Mouse (Mus musculus) neural tube, embryonic 10.5 days (tissue): ENCODE data around the gene Gad2.

Experiments
- DNase-seq: peaks from one replicate; pipeline ENCODE4 v3.0.0-alpha.2; 2017; ENCODE audit warnings: low spot score; ENCODE audit errors: extremely low spot score

Gene Gad2

DNA sequence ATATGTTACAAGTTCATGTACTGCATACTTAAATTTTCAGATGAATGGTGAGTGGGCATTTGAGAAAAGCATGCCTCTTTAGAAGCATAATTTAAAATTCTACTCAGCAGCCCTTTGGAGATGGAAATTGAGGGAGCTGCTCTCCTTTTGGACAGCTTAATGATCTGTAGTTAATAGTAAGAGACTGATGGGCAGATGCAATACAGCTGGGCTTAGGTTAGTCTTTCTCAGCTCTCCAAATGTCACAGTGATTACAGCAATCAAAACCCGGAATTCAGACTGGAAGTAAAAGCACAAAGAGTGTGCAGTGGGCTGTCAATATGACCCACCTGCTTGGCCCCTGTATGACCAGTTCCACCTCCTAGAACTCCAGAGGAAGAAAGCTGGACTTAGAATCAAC is 24.1 kb downstream of the Gad2 start:
- no peak for DNase-seq

DNA sequence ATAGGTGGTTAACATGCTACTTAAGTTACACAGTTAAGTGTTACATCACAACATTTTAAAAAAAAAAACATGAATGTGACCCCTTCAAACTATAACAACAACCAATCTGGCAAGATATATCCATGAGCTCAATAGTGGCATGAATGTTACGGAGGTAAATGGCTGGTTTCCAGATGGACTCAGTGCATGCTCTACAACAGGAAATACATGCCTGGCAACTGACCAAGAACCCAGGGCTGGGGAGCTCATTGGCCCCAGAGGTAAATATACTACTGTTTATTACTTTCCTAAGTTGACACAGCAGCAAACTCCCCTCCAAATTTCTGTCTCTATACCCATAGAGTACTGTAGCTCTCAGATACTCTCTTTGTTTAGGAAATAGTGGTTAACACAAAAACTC is 26.4 kb downstream of the Gad2 start:
- DNase-seq, result no peak

- DNase-seq, result no peak
Measured at GRCm38 (mm10) chr2:22651826-22652225, 29.8 kb downstream of the Gad2 start.

DNA sequence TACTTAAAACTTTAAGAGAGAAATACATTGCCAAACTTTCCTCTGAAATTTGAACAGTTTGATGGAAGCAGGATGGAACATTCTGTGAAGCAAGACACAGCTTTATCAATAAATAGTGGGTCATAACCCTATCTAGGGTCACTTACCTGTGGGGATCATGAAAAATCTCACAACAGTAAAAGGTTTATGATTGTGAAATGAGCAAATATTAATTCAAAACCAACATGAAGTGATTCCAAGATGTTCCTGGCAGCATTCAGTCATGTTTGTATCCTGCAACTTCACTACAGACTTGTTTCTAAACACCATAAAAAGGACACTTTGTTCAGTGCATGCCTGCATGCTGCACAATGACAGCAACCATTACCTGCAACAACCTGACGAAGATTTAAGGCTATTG is 41.7 kb downstream of the Gad2 start:
- no peak for DNase-seq

DNA sequence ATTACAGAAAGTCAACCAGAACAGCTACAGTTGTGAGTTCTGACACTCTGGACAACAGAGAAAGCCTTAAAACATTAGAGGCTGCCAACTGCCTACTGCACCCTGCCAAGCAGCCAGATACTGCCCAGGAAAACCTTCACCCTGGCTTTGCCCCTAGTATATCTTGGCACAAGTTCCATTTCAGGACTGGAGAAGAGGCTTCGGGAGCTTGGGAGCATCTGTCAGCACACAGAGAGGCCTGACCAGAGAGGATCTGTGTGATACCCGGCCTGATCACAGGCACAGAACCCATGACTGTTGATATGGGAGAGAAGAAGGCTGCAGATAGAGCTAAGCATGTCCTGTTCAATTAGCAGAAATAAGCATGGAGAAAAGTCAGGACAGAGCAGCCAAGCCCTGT is 48.4 kb downstream of the Gad2 start:
- no peak for DNase-seq

GRCm38 (mm10) chr2:22671348-22671747 is 49.3 kb downstream of the Gad2 start:
- no peak for DNase-seq

- DNase-seq, result no peak
Measured at GRCm38 (mm10) chr2:22677066-22677465, 55.1 kb downstream of the Gad2 start.

- DNase-seq, result no peak
Measured at GRCm38 (mm10) chr2:22679944-22680343, 57.9 kb downstream of the Gad2 start.

GRCm38 (mm10) chr2:22689969-22690368 is 68.0 kb downstream of the Gad2 start:
- no peak for DNase-seq

DNA sequence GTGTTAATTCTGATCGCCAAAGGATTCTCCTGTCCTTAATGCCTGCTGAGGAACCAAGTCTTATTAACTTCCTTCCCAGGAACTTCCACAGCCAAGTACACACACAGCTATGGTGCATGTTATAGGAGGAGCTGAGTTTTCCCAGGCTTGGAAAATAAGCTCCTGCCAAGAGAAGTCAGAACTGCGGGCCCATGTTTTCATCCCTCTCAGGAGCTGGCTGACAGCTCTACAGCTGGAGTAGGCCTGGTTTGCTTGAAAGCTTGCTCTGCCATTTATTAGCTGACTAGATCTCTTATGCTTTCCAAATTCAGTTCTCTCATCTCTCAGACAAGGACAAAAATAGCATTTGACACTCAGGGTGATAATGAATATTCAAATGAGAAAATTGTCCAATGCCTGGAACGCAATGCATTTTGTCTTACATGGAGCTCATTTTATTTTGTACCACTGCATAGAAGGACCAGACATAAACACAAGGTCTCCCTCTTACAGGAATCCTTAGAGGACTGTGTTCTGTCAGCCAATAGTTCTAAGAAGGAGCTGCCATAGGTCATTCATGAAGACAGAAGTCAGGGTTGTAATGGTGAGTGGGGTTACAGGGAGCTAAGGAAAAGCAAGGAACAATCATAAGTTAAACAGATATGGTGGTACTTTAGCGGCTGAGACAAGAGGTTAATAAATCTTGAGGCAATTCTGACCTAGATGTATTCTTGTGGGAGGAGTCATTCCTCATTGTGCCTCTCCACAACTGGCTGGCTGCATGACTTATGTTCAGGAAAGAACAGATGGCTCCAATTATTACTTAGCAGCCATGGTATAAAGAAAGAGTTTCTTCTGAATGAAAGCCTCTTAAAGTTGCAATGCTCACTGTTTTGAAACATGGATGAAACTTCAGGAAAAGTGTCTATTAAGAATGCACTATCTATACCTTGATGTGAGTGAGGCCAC is 83.0 kb downstream of the Gad2 start:
- DNase-seq, result no peak

- DNase-seq, result no peak
Measured at GRCm38 (mm10) chr2:22706233-22706632, 84.2 kb downstream of the Gad2 start.

DNA sequence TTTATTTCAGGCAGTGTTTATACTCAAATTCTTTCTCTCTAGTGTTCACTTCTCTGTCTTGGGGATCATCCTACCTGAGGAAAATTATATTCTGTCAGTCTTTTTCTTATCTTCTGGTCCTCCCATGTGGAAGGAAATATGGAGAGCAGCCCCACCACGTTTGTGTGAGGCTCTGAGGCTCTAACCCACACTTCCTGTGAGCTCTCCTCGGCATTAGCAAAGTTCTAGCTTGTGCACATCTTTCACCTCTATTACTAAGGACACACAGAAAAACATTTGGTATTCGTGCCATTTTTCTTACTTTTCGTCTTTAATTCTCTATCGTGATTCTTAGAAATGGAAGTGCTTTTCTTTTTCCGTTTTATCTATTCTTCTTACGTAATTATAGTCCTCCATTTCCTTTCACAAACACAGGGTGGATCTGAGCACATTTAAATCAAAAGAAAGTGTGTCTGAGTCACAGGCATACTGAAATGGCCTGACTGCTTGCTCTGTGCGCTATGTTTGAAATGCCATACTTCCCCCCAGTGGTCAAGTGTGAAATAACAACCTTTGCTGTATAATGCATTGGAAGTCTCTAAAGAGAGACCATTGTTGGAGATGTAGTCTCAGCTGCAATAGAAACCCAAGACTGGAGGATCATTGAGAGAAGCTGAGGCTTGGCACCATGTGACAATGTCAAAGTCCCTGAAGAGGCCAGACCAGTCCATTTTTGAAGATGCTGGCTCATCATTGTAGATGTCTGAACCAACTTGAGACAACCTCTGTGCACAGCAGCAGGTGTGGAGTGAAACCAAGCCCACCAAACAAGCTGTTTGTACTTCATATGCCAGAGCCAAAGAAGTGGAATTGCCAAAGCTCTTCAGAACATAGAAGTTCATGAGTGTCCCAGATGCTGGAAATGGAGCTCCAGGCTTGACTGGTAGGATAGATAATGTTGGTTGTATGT is 99.8 kb downstream of the Gad2 start:
- no peak for DNase-seq

DNA sequence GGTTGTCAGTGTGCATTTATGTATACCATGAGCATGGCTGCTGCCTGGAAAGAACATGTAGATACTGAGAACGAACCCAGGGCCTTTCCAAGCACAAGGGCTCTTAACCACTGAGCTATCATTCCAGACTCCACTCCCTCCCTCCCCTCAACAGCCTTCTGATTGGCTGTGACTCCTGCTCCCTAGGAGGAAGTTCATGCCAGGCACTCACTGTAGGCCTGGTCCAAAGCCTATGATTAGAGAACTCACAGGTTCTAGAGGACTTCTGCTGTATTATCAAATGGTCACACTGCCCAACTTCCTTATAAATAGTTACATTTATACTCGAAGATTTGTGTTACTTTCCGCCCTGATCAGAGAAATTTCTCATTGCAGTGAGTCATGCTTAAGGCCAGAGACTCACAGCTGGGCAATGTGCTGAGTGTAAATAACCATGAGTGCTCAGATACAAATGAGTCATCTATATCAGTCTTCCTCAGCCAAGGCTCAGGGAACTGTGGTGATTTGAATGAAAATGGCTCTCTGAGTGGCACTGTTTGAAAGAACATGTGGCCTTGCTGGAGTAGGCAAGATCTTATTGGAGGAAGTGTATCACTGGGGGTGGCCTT is 102.0 kb downstream of the Gad2 start:
- DNase-seq, result no peak

GRCm38 (mm10) chr2:22727113-22727512 is 105.1 kb downstream of the Gad2 start:
- no peak for DNase-seq

DNA sequence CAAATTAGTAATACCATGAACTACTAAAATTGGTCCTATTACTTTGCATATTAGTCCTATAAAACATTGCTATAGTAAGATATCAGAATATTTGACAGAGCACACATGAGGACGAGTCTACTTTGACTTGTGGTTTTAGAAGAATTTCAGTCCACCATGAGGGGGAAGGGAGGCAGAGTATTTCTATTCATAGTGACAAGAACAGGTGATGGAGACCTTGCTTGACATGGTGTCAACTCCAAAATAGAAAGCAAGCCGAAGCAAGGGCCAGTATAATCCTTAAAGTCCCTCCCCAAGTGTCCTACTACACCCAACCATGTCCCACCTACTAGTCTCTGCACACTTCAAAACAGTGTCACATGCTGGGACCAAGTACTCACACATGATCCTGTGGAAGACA is 114.1 kb downstream of the Gad2 start:
- no peak for DNase-seq

DNA sequence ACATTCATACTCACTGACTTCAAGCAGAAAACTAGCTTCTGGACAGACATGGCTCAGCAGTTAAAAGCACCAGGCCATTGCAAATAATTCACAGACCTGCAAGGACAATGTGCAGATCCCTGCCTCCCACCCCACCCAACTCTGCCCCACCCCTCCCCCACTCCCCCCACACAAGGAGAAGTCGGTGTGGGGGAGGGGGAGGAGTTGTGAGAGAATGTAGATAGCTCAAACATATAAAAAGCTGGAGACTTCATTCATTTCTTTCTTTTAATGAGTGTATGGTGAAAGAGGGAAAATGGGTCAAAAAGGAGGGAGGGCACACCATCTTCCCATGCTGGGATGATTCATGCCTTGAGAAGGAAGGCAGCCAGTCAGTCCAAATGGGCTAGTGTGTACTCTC is 117.4 kb downstream of the Gad2 start:
- DNase-seq, result no peak

- no peak for DNase-seq
Measured at GRCm38 (mm10) chr2:22740441-22740840, 118.4 kb downstream of the Gad2 start.

- no peak for DNase-seq
Measured at GRCm38 (mm10) chr2:22741222-22741621, 119.2 kb downstream of the Gad2 start.
